Mouse (Mus musculus) lung, embryonic 14.5 days (tissue): ENCODE data around the gene Klhl10. TPM values are rescaled to one million over a fixed set of nuclear protein-coding genes. Genes with fewer than 3 reads are reported as not detected.

Experiments
- ATAC-seq: fragments of 200-750 bp; cut with Nextera tagmentation; 2 replicates; pipeline ENCODE4 v1.8.0; 2017; ENCODE audit warnings: mild to moderate bottlenecking, moderate TSS enrichment, moderate library complexity; ENCODE audit not compliant: insufficient read depth
- DNase-seq: peaks from one replicate; pipeline ENCODE4 v3.0.0-alpha.2; 2015
- H3K27ac ChIP-seq: fragments of 300-500 bp; sonication (generic); 2 replicates; pipeline ENCODE4 v1.5.1; 2014; ENCODE audit warnings: low read depth, mild to moderate bottlenecking, moderate library complexity
- H3K27me3 ChIP-seq: fragments of 300-500 bp; sonication (generic); 2 replicates; pipeline ENCODE4 v1.6.1; 2014; ENCODE audit warnings: low read length, control low read depth; ENCODE audit not compliant: insufficient read depth
- H3K36me3 ChIP-seq: fragments of 300-500 bp; sonication (generic); 2 replicates; pipeline ENCODE4 v1.6.1; 2014; ENCODE audit warnings: control low read depth; ENCODE audit not compliant: insufficient read depth
- H3K4me1 ChIP-seq: fragments of 300-500 bp; sonication (generic); 2 replicates; pipeline ENCODE4 v1.6.1; 2014; ENCODE audit warnings: antibody characterized with exemption, control low read depth; ENCODE audit not compliant: insufficient read depth
- H3K4me2 ChIP-seq: fragments of 300-500 bp; sonication (generic); 2 replicates; pipeline ENCODE4 v1.6.1; 2014; ENCODE audit warnings: mild to moderate bottlenecking
- H3K4me3 ChIP-seq: fragments of 300-500 bp; sonication (generic); 2 replicates; pipeline ENCODE4 v1.5.1; 2014; ENCODE audit warnings: low read depth, low read length
- H3K9ac ChIP-seq: fragments of 300-500 bp; sonication (generic); 2 replicates; pipeline ENCODE4 v1.6.1; 2014
- H3K9me3 ChIP-seq: fragments of 300-500 bp; sonication (generic); 2 replicates; pipeline ENCODE4 v1.6.1; 2016; ENCODE audit warnings: low read depth, low read length, control low read depth
- CTCF ChIP-seq: IDR thresholded peaks from 2 replicates; pipeline ENCODE4 v1.5.1; 2016; ENCODE audit warnings: antibody characterized with exemption, low read depth
- whole genome bisulfite sequencing: fragments of 180-500 bp; shearing (Covaris S2); extraction: QIAGEN DNeasy Blood & Tissue Kit; methylation state at CpG from one replicate; pipeline ENCODE4 v1.1.7; 2014; 5-methylcytosine and 5-hydroxymethylcytosine counted together
- polyA plus RNA-seq: library from polyadenylated mRNA; unstranded; fragments of >200 nt; fragmentation: Nextera tagmentation; extraction: Ambion mirVana; gene quantifications from 2 replicates; pipeline ENCODE4 v1.2.1, GENCODE M21; 2014

The Klhl10 gene
- polyA plus RNA-seq, 1 experiment from 2014 or later: 0.24 TPM

DNA sequence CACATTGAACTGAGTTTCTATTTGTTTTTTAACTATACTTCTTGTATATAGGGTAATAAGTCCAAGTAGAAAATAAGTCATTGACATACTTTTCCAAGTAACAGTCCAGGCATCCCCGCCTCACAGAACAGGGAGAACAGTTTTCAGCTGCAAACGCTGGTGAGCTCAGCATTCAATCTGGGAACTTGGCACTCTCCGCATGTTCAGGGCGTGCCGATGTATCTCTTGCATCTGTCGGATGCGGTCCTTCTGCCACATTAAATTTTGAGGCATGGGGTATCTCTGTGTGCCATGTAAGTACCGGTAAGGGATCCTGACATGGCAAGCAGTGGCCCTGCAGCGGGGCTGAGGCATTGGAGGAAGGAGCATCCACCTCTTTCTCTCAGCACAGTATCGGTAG is 21.0 kb downstream of the Klhl10 start:
- Histone ChIP-seq H3K4me1 (no peaks in the 10 kb centered on the region), H3K27me3 (no peaks in the 10 kb centered on the region), H3K4me3 (no peak overlapping the region), H3K9me3 (no peaks in the 10 kb centered on the region), H3K9ac (no peak overlapping the region), H3K27ac (no peak overlapping the region), H3K4me2 (no peak overlapping the region), H3K36me3 (peaks cover 39% of the 10 kb centered on the region)
- DNase-seq: no peak
- no peak for TF ChIP-seq CTCF
- ATAC-seq: no peak
- 90% methylated on average over 10 of the region's 10 CpGs for WGBS

DNA sequence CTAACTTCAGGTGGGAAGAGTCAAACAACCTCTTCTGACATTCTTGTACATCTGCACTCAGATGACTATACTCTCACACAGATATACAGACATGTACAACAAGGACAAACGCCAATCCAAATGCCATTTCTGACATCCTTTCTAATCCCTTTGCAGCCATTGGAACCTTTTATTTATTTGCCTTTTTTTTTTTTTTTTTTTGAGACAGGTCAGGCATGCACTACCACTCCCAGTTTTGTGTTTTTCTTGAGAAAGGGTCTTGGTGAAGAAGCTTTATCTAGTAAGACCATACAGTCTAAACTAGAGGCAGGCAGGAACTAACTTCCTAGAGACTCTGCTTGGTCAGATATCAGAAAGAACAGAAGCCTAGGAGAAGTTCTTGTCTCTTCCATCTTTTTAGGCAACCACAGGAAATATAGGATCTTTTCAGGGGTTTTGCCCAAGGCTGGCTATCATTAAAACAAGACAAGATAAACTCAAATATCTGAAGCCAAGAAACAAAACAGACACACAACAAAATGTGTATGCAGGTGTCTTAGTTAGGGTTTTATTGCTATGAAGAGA is 23.6 kb downstream of the Klhl10 start:
- no peak for TF ChIP-seq CTCF
- Histone ChIP-seq H3K36me3 (peaks cover 31% of the 10 kb centered on the region), H3K27me3 (no peaks in the 10 kb centered on the region), H3K9me3 (no peaks in the 10 kb centered on the region), H3K4me3 (no peak overlapping the region), H3K4me2 (no peak overlapping the region), H3K9ac (no peak overlapping the region), H3K4me1 (no peaks in the 10 kb centered on the region), H3K27ac (no peak overlapping the region)
- DNase-seq: no peak
- WGBS: 87% methylated on average over 1 of the region's 1 CpGs
- no peak for ATAC-seq

DNA sequence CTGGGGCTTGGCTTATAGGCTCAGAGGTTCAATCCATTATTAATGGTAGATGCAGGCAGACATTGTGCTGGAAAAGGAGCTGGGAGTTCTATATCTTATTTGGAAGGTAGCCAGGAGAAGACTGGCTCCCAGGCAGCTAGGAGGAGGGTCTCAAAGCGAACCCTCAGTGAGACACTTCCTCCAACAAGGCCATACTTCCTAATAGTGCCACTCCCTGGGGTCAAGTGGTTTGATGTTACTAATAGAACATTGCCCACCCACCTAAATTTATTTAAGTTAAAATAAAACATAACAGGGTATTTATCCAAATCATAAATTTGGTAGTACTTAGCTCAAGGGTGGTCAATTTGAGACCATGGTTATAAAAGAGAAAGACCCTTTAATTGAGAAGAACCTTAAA is 24.1 kb downstream of the Klhl10 start:
- no peak overlapping the region for H3K9ac ChIP-seq
- peaks cover 2% of the 10 kb centered on the region; the same call in 1 of the 2 replicates for H3K4me1 ChIP-seq
- H3K27ac ChIP-seq: no peak overlapping the region
- TF ChIP-seq CTCF: no peak
- no peak for ATAC-seq
- H3K4me2 ChIP-seq: no peak overlapping the region
- H3K27me3 ChIP-seq: no peaks in the 10 kb centered on the region
- H3K9me3 ChIP-seq: no peaks in the 10 kb centered on the region
- H3K36me3 ChIP-seq: peaks cover 28% of the 10 kb centered on the region
- H3K4me3 ChIP-seq: no peak overlapping the region
- no peak for DNase-seq
- 63% methylated on average over 1 of the region's 1 CpGs for WGBS

- no peaks in the 10 kb centered on the region for H3K27me3 ChIP-seq
- peak; percentile 33 for DNase-seq
- ATAC-seq: no peak
- peaks cover 14% of the 10 kb centered on the region for H3K36me3 ChIP-seq
- 2% methylated on average over 30 of the region's 30 CpGs for WGBS
- H3K4me2 ChIP-seq: peak overlapping the region; percentile 97
- peaks cover 5% of the 10 kb centered on the region; the same call in 1 of the 2 replicates for H3K4me1 ChIP-seq
- no peak for TF ChIP-seq CTCF
- no peaks in the 10 kb centered on the region for H3K9me3 ChIP-seq
- H3K4me3 ChIP-seq: peak overlapping the region; percentile 96
- H3K9ac ChIP-seq: peak overlapping the region; percentile 94
- 0 out of 2 replicates have a peak overlapping the region, but pooled peaks have one; percentile 76 for H3K27ac ChIP-seq
Measured at GRCm38 (mm10) chr11:100471352-100472196, 29.9 kb downstream of the Klhl10 start.

- DNase-seq (peak; percentile 97), ATAC-seq (peak; percentile 89)
- WGBS: under 1% methylated on average over 83 of the region's 83 CpGs
- Histone ChIP-seq H3K4me3 (peak within 1 kb of the TSS; percentile 96), H3K9ac (peak within 1 kb of the TSS; percentile 94), H3K27me3 (no peaks in the 10 kb centered on the region), H3K4me1 (peaks cover 5% of the 10 kb centered on the region; the same call in 1 of the 2 replicates), H3K36me3 (peaks cover 15% of the 10 kb centered on the region), H3K27ac (peak within 1 kb of the TSS; percentile 76; the same call in 1 of the 2 replicates), H3K9me3 (no peaks in the 10 kb centered on the region), H3K4me2 (peak within 1 kb of the TSS; percentile 97)
- TF ChIP-seq CTCF: peak; percentile 77
Measured at GRCm38 (mm10) chr11:100472197-100472934, 30.6 kb downstream of the Klhl10 start, which contains the start of gene Klhl11. Gene Klhl11, minus strand, starts transcription at chr11:100472741.

DNA sequence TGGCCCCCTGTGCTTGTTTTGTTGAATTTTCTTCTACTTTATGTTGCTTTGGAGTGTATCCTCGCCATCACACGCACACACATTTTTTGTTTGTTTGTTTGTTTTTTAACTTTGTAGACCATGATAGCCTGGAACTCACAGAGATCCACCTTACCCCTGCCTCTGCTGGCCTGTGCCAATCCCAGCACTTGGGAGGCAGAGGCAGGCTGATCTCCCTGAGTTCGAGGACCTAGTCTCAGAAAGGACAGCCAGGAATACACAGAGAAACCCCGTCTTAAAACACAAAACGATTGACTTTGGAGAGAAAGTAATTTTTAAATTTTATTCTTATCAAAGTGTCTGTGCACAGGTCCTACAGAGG is 31.2 kb downstream of the Klhl10 start:
- H3K36me3 ChIP-seq: peaks cover 19% of the 10 kb centered on the region
- no peak for ATAC-seq
- WGBS: 31% methylated on average over 5 of the region's 5 CpGs

More for the DNA sequence above, 31.2 kb downstream of the Klhl10 start:
- peak overlapping the region; percentile 96 for H3K4me3 ChIP-seq
- no peak for DNase-seq
- no peak overlapping the region for H3K27ac ChIP-seq
- no peaks in the 10 kb centered on the region for H3K9me3 ChIP-seq
- no peak overlapping the region for H3K9ac ChIP-seq
- H3K4me1 ChIP-seq: peaks cover 5% of the 10 kb centered on the region; the same call in 1 of the 2 replicates
- peak overlapping the region; percentile 97 for H3K4me2 ChIP-seq
- no peaks in the 10 kb centered on the region for H3K27me3 ChIP-seq
- no peak for TF ChIP-seq CTCF
